Mouse (Mus musculus) small intestine, adult 2 months (tissue): ENCODE data around the gene Slc9a3r2. TPM values are rescaled to one million over a fixed set of nuclear protein-coding genes. Genes with fewer than 3 reads are reported as not detected.
"Not testable (repeated sequence)": the region's sequence is repeated elsewhere in the genome, so short reads cannot be mapped to it uniquely, and the experiment has no call there.

Experiments
- H3K27ac ChIP-seq: fragments of 200-500 bp; 2 replicates; pipeline ENCODE4 v1.5.1; 2012; ENCODE audit warnings: low read depth, low read length, control low read depth, inconsistent platforms; ENCODE audit not compliant: insufficient read depth
- H3K27me3 ChIP-seq: fragments of 200-500 bp; 2 replicates; pipeline ENCODE4 v1.6.1; 2012; ENCODE audit warnings: mild to moderate bottlenecking, moderate library complexity, low read length, inconsistent platforms; ENCODE audit not compliant: control insufficient read depth, insufficient read depth
- H3K36me3 ChIP-seq: fragments of 200-500 bp; 2 replicates; pipeline ENCODE4 v1.6.1; 2012; ENCODE audit warnings: mild to moderate bottlenecking, low read length, control low read depth, inconsistent platforms; ENCODE audit not compliant: control insufficient read depth, insufficient read depth
- H3K4me1 ChIP-seq: fragments of 200-500 bp; 2 replicates; pipeline ENCODE4 v1.6.1; 2012; ENCODE audit warnings: low read length, inconsistent platforms, mixed read lengths; ENCODE audit not compliant: control insufficient read depth, insufficient read depth, insufficient read length
- H3K4me3 ChIP-seq: fragments of 200-500 bp; 2 replicates; pipeline ENCODE4 v1.5.1; 2012; ENCODE audit warnings: low read depth, mild to moderate bottlenecking, control low read depth, inconsistent platforms, low read length, moderate library complexity
- CTCF ChIP-seq: fragments of 200-500 bp; IDR thresholded peaks from 2 replicates; pipeline ENCODE4 v1.5.1; 2012; ENCODE audit warnings: low read depth, mild to moderate bottlenecking, control low read depth, inconsistent platforms, low read length, moderate library complexity, mixed read lengths; ENCODE audit not compliant: insufficient replicate concordance, insufficient read length; ENCODE audit errors: extremely low read depth
- POLR2A ChIP-seq: fragments of 200-500 bp; IDR thresholded peaks from 2 replicates; pipeline ENCODE4 v1.6.1; 2012; ENCODE audit warnings: low read depth, mild to moderate bottlenecking, control low read depth, inconsistent platforms, low read length, moderate library complexity
- WGBS: fragments of 180-500 bp; shearing (Covaris S2); methylation state at CpG from one replicate; pipeline ENCODE4 v1.1.7; 2018; 5-methylcytosine and 5-hydroxymethylcytosine counted together
- polyA plus RNA-seq: library from polyadenylated mRNA; depleted of rRNA; stranded (reverse); fragments of >200 nt; gene quantifications from 2 replicates; pipeline ENCODE4 v1.2.3, GENCODE M21; 2012

The Slc9a3r2 gene
- polyA plus RNA-seq, 1 experiment, result 44.9 TPM

DNA sequence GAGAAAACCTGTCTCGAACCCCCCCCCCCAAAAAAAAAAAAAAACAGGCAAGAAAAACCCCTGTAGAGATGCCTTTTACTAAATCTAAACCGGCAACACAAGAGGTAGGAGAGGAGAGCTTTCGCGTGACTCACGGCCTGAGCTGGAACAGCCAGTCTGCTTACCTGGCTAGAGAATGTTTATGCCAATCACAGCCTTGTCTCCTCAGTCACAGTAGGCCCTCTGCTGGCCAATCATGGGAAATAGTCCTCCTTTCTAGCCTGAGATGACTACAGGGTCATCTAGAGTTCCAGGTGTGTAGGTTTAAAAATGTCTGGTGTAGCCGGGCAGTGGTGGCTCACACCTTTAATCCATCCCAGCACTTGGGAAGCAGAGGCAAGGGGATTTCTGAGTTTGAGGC lies 17.3 kb upstream of the Slc9a3r2 start:
- Histone ChIP-seq H3K4me1 (peaks cover 15% of the 10 kb centered on the region; the same call in 1 of the 2 replicates), H3K27me3 (no peaks in the 10 kb centered on the region), H3K27ac (no peak overlapping the region), H3K4me3 (no peak overlapping the region), H3K36me3 (no peaks in the 10 kb centered on the region)
- peak; percentile 58; the same call in 1 of the 2 replicates for TF ChIP-seq CTCF
- no peak for TF ChIP-seq POLR2A
- 8% methylated on average over 6 of the region's 6 CpGs for WGBS

DNA sequence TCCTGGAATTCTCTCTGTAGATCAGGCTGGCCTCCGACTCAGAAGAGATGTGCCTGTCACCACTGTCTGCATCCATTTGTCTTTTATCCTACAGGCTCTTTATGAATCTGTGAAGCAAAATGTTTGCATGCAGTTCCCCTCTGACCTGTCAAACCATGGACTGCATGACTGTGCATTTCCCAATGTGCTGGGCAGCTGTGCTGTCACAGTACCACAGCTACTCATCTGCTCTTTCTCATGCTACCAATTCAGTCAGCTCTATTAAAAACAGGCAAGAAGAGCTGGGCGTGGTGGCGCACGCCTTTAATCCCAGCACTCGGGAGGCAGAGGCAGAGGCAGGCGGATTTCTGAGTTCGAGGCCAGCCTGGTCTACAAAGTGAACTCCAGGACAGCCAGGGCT lies 16.9 kb upstream of the Slc9a3r2 start:
- not testable (repeated sequence) for H3K27ac ChIP-seq, H3K36me3 ChIP-seq, H3K4me3 ChIP-seq, H3K27me3 ChIP-seq
- H3K4me1 ChIP-seq, result peaks cover 11% of the 10 kb centered on the region; the same call in 1 of the 2 replicates
- 51% methylated on average over 7 of the region's 7 CpGs for WGBS

DNA sequence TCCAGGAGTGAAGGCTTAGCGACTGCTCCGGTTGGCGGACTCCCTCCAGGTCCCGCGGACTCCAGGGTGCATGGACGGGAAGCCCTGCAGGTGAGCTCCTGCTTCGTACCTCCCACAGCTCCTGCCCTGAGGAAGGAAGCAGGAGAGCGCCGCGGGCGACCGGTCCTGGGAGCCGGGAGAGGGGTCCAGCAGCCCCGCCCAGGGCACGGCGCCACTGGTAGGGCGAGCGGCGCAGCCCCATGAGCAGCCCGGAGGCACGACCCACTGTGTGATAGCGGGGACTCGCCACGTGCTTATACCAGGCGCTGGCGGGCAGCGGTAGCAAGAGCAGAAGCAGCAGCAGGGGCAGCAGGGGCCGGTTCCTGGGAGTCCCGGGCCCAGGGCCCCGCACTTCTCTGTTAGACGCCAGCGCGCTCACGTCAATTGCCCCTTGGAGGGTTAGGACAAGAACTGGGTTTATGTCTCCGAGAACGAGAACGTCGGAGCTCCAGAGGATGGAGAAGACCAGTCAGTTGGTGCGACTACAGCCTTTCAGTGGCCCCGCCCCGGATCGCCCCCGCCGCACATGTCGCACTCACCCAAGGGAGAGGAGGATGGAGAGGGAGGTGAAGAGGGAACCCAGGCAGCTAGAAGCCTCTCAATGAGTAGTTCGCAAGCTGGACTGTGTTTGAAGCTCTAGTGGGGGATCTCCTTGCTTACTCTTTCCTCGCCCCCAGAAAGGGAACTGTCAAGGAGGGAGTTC lies 8.1 kb upstream of the Slc9a3r2 start, which contains the start of gene Npw:
TSS of gene Npw (minus strand) at position 441 of the 742 bp plus-strand sequence.
- Histone ChIP-seq H3K4me3 (peak within 1 kb of the TSS; percentile 46), H3K36me3 (no peaks in the 10 kb centered on the region), H3K27ac (no peak within 1 kb of the TSS), H3K27me3 (peaks cover 15% of the 10 kb centered on the region), H3K4me1 (peaks cover 4% of the 10 kb centered on the region; the same call in 1 of the 2 replicates)
- 6% methylated on average over 47 of the region's 47 CpGs for WGBS
- no peak for TF ChIP-seq CTCF
- no peak for TF ChIP-seq POLR2A

DNA sequence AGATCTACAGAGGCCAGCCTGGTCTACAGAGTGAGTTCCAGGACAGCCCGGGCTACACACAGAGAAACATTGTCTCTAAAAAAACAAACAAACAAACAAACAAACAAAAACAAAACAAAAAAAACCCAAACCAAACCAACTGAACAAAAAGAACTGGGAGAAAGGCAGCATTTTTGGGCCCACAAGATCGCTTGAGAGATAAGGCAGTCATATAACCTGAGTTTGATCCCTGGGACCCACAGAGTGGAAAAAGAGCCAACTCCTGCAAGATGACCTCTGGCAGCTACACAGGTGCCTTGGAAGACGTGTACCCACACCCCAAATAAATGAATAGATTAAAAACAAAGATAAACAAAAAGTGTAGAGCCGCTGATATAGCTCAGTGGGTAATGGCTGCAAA lies 4.8 kb upstream of the Slc9a3r2 start:
- WGBS, result 71% methylated on average over 4 of the region's 4 CpGs
- Histone ChIP-seq H3K4me1 (peaks cover 5% of the 10 kb centered on the region; the same call in 1 of the 2 replicates), H3K4me3 (no peak overlapping the region), H3K27me3 (peaks cover 21% of the 10 kb centered on the region), H3K36me3 (no peaks in the 10 kb centered on the region), H3K27ac (no peak overlapping the region)
- no peak for TF ChIP-seq POLR2A
- TF ChIP-seq CTCF, result no peak

DNA sequence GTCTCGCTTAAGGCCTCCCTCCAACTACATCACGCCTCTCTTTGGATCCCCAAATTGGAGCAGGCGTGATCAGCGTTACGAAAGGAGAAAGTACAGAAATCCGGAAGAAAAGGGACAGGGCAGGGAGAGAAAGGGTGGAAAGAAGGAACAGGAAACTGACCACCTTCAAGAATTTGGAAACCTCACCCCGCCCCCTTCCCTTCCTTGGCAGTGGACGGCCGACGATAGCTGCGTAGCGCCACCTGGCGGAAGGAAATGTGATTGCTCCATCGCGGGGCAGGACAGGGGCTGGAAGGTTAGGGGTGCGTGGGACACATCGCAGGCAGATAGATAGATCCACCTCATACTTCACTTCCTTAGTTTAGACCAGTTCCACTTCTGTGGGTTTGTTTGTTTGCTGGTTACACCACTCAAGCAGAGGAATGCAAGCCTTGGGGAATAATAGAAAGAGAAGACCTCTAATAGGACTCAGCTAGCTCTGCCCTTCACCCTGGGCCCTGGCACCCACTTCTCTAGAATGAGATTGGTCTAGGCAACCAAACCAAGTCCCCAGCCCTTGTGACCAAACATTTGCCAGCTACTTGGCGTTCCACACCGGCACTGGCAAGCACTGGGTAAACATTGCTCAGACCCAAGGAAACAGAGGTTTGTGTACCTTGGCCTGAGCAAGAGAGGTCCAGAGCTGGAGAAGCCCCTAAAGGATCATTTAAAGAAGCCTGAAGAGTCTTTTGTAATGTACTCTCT lies 4.0 kb upstream of the Slc9a3r2 start:
- 5% methylated on average over 19 of the region's 19 CpGs for WGBS
- Histone ChIP-seq H3K27me3 (peaks cover 26% of the 10 kb centered on the region), H3K27ac (no peak overlapping the region), H3K4me1 (peaks cover 10% of the 10 kb centered on the region; the same call in 1 of the 2 replicates), H3K4me3 (peak overlapping the region; percentile 26), H3K36me3 (no peaks in the 10 kb centered on the region)
- TF ChIP-seq POLR2A (no peak), CTCF (peak; percentile 93)

DNA sequence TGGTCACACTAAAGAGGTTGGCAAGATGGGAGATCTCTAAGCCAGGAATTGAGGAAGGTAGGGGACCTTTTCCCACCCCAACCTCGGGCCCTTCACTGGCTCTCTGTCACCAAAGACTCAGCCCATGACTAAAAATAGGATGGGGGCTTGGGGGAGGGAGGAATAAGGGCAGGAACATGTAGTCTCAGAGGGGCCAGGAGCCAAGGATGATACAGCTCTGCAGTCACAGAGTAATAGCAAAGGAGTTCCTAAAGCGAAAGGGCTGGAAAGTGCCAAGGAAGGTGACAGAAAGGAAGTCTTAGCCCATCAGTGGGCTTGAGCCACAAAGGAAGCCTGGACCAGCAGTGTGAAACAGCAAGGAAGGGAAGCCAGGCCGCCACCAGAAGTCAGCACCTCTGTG lies 1.7 kb upstream of the Slc9a3r2 start:
- WGBS, result 66% methylated on average over 3 of the region's 3 CpGs
- TF ChIP-seq POLR2A (no peak), CTCF (no peak)

DNA sequence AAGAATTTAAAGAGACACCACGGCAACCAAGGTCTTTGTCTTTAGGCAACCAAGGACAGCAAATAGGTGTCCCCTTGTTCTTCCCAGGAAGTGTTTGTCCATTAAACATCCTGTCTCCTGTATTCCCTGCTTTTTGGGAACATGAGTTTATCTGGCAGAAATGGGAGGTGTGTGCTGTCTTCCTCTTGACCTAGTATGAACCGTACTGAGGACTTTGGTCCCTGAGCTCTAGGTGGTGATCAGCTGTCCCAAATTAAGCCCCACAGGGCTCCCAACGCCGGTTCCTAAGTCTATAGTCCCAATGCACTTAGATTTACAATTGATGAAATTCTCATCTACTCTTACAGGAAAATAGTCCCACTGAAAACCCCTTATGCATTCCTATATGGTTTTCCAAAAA lies 639 bp upstream of the Slc9a3r2 start:
- TF ChIP-seq POLR2A, result no peak
- no peak for TF ChIP-seq CTCF
- H3K4me1 ChIP-seq, result 0 out of 2 replicates have a peak, but pooled peaks cover 6% of the 10 kb centered on the region
- peaks cover 11% of the 10 kb centered on the region for H3K27me3 ChIP-seq
- 47% methylated on average over 4 of the region's 4 CpGs for WGBS
- no peak overlapping the region for H3K4me3 ChIP-seq
- H3K36me3 ChIP-seq, result no peaks in the 10 kb centered on the region
- peak overlapping the region; percentile 11; the same call in 1 of the 2 replicates for H3K27ac ChIP-seq

More for the DNA sequence above, 1.7 kb upstream of the Slc9a3r2 start:
- Histone ChIP-seq H3K27ac (no peak overlapping the region), H3K4me1 (0 out of 2 replicates have a peak, but pooled peaks cover 6% of the 10 kb centered on the region), H3K36me3 (no peaks in the 10 kb centered on the region), H3K4me3 (no peak overlapping the region), H3K27me3 (peaks cover 11% of the 10 kb centered on the region)
